Mouse (Mus musculus) midbrain, embryonic 16.5 days (tissue): ENCODE measurements around the gene Plcb4. TPM values are rescaled to one million over a fixed set of nuclear protein-coding genes. Genes with fewer than 3 reads are reported as not detected.

Experiments
- ATAC-seq: fragments of 200-750 bp; cut with Nextera tagmentation; 2 replicates; pipeline ENCODE4 v1.8.0; 2017; ENCODE audit warnings: moderate TSS enrichment
- H3K27ac ChIP-seq: fragments of 300-500 bp; sonication (generic); 2 replicates; pipeline ENCODE4 v1.5.1; 2014; ENCODE audit warnings: mild to moderate bottlenecking, low read length, mixed read lengths
- H3K27me3 ChIP-seq: fragments of 300-500 bp; sonication (generic); 2 replicates; pipeline ENCODE4 v1.6.1; 2014; ENCODE audit warnings: low read depth, low read length, mixed read lengths; ENCODE audit not compliant: control insufficient read depth, insufficient read depth
- H3K36me3 ChIP-seq: fragments of 300-500 bp; sonication (generic); 2 replicates; pipeline ENCODE4 v1.6.1; 2014; ENCODE audit warnings: mild to moderate bottlenecking, low read length, moderate library complexity, mixed read lengths; ENCODE audit not compliant: control insufficient read depth, insufficient read depth
- H3K4me1 ChIP-seq: fragments of 300-500 bp; sonication (generic); 2 replicates; pipeline ENCODE4 v1.6.1; 2014; ENCODE audit warnings: mild to moderate bottlenecking, low read length, mixed read lengths; ENCODE audit not compliant: control insufficient read depth, insufficient read depth
- H3K4me2 ChIP-seq: fragments of 300-500 bp; sonication (generic); 2 replicates; pipeline ENCODE4 v1.6.1; 2014; ENCODE audit warnings: mild to moderate bottlenecking, low read length, mixed read lengths
- H3K4me3 ChIP-seq: fragments of 300-500 bp; sonication (generic); 2 replicates; pipeline ENCODE4 v1.5.1; 2014; ENCODE audit warnings: low read depth, mild to moderate bottlenecking, low read length, moderate library complexity, mixed read lengths
- H3K9ac ChIP-seq: fragments of 300-500 bp; sonication (generic); 2 replicates; pipeline ENCODE4 v1.6.1; 2014; ENCODE audit warnings: low read depth, low read length, mixed read lengths
- H3K9me3 ChIP-seq: fragments of 300-500 bp; sonication (generic); replicated peaks from 2 replicates; pipeline ENCODE4 v1.6.1; 2014; ENCODE audit warnings: mild to moderate bottlenecking, low read length, mixed read lengths; ENCODE audit not compliant: control insufficient read depth, poor library complexity, severe bottlenecking
- WGBS: fragments of 180-500 bp; shearing (Covaris S2); extraction: QIAGEN DNeasy Blood & Tissue Kit; methylation state at CpG from one replicate; pipeline ENCODE4 v1.1.7; 2014; 5-methylcytosine and 5-hydroxymethylcytosine counted together
- polyA plus RNA-seq: library from polyadenylated mRNA; unstranded; fragments of >200 nt; fragmentation: Nextera tagmentation; extraction: Ambion mirVana; gene quantifications from 2 replicates; pipeline ENCODE4 v1.2.1, GENCODE M21; 2015

The Plcb4 gene
- polyA plus RNA-seq, 1 experiment from 2014 or later, result 44.4 TPM

DNA sequence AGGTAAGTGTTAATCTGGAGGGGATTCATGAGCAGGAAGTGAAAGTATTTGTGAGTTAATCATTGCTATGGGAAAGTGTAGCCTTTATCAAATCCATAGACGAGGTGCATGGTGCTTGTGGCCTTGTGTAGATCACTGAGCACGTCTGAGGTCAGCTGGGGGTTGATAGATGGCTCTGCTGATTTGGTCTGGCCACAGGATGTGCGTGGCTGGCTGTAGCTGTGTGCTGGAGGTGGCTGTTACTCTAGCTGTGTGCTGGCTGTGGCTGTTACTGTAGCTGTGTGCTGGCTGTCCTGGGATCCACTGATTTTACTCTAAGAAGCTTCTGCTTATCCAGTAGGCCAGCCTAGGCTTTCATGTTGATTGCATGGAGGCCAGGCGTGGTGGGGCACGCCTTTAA, 91.9 kb downstream of the Plcb4 start:
- no peak for ATAC-seq
- no peaks in the 10 kb centered on the region for H3K9me3 ChIP-seq
- no peak overlapping the region for H3K4me2 ChIP-seq
- H3K36me3 ChIP-seq, result no peaks in the 10 kb centered on the region
- no peak overlapping the region for H3K27ac ChIP-seq
- 83% methylated on average over 5 of the region's 5 CpGs for WGBS
- no peak overlapping the region for H3K9ac ChIP-seq
- H3K4me3 ChIP-seq, result no peak overlapping the region
- peaks cover 3% of the 10 kb centered on the region; the same call in 1 of the 2 replicates for H3K4me1 ChIP-seq
- no peaks in the 10 kb centered on the region for H3K27me3 ChIP-seq

- no peaks in the 10 kb centered on the region for H3K27me3 ChIP-seq
- WGBS, result 94% methylated on average over 5 of the region's 5 CpGs
- no peaks in the 10 kb centered on the region for H3K9me3 ChIP-seq
- no peak for ATAC-seq
- no peaks in the 10 kb centered on the region for H3K36me3 ChIP-seq
- H3K9ac ChIP-seq, result no peak overlapping the region
- no peak overlapping the region for H3K4me3 ChIP-seq
- no peak overlapping the region for H3K27ac ChIP-seq
- H3K4me2 ChIP-seq, result no peak overlapping the region
- peaks cover 5% of the 10 kb centered on the region for H3K4me1 ChIP-seq
Observed at GRCm38 (mm10) chr2:135755792-135756191, 97.0 kb downstream of the Plcb4 start.

GRCm38 (mm10) chr2:135757478-135757877, 98.7 kb downstream of the Plcb4 start:
- H3K4me3 ChIP-seq, result no peak overlapping the region
- H3K27ac ChIP-seq, result no peak overlapping the region
- H3K9ac ChIP-seq, result no peak overlapping the region
- H3K27me3 ChIP-seq, result no peaks in the 10 kb centered on the region
- H3K4me1 ChIP-seq, result peaks cover 3% of the 10 kb centered on the region; the same call in 1 of the 2 replicates
- no peak for ATAC-seq
- H3K4me2 ChIP-seq, result no peak overlapping the region
- no peaks in the 10 kb centered on the region for H3K36me3 ChIP-seq
- no peaks in the 10 kb centered on the region for H3K9me3 ChIP-seq
- WGBS, result 98% methylated on average over 3 of the region's 3 CpGs

GRCm38 (mm10) chr2:135759499-135760095, 100.8 kb downstream of the Plcb4 start:
- Histone ChIP-seq H3K27ac (no peak overlapping the region), H3K4me1 (peaks cover 3% of the 10 kb centered on the region; the same call in 1 of the 2 replicates), H3K27me3 (no peaks in the 10 kb centered on the region), H3K9ac (no peak overlapping the region), H3K4me2 (no peak overlapping the region), H3K4me3 (no peak overlapping the region), H3K9me3 (no peaks in the 10 kb centered on the region), H3K36me3 (no peaks in the 10 kb centered on the region)
- 73% methylated on average over 6 of the region's 6 CpGs for WGBS
- ATAC-seq, result 0 out of 2 replicates have a peak, but pooled peaks have one; percentile 37

- Histone ChIP-seq H3K27me3 (no peaks in the 10 kb centered on the region), H3K4me3 (no peak overlapping the region), H3K9ac (no peak overlapping the region), H3K4me2 (no peak overlapping the region), H3K36me3 (no peaks in the 10 kb centered on the region), H3K9me3 (no peaks in the 10 kb centered on the region), H3K4me1 (peaks cover 3% of the 10 kb centered on the region; the same call in 1 of the 2 replicates), H3K27ac (no peak overlapping the region)
- no peak for ATAC-seq
- WGBS, result 82% methylated on average over 8 of the region's 8 CpGs
Observed at GRCm38 (mm10) chr2:135761226-135761802, 102.5 kb downstream of the Plcb4 start.

- no peak overlapping the region; the same call in 1 of the 2 replicates for H3K4me2 ChIP-seq
- H3K4me3 ChIP-seq, result no peak overlapping the region
- H3K9me3 ChIP-seq, result no peaks in the 10 kb centered on the region
- H3K27me3 ChIP-seq, result no peaks in the 10 kb centered on the region
- WGBS, result 28% methylated on average over 8 of the region's 8 CpGs
- peak; percentile 26 for ATAC-seq
- H3K4me1 ChIP-seq, result peaks cover 6% of the 10 kb centered on the region
- H3K36me3 ChIP-seq, result no peaks in the 10 kb centered on the region
- no peak overlapping the region for H3K9ac ChIP-seq
- peak overlapping the region; percentile 19; the same call in 1 of the 2 replicates for H3K27ac ChIP-seq
Observed at GRCm38 (mm10) chr2:135764706-135765105, 105.9 kb downstream of the Plcb4 start.

GRCm38 (mm10) chr2:135766471-135767063, 107.8 kb downstream of the Plcb4 start:
- H3K27ac ChIP-seq, result no peak overlapping the region
- peaks cover 5% of the 10 kb centered on the region; the same call in 1 of the 2 replicates for H3K4me1 ChIP-seq
- H3K4me2 ChIP-seq, result no peak overlapping the region
- H3K27me3 ChIP-seq, result no peaks in the 10 kb centered on the region
- H3K9me3 ChIP-seq, result no peaks in the 10 kb centered on the region
- no peak overlapping the region for H3K9ac ChIP-seq
- no peak overlapping the region for H3K4me3 ChIP-seq
- ATAC-seq, result peak; percentile 41; the same call in 1 of the 2 replicates
- WGBS, result 91% methylated on average over 6 of the region's 6 CpGs
- no peaks in the 10 kb centered on the region for H3K36me3 ChIP-seq

- Histone ChIP-seq H3K36me3 (no peaks in the 10 kb centered on the region), H3K4me1 (peaks cover 5% of the 10 kb centered on the region; the same call in 1 of the 2 replicates), H3K9ac (no peak overlapping the region), H3K4me3 (no peak overlapping the region), H3K9me3 (no peaks in the 10 kb centered on the region), H3K27ac (no peak overlapping the region), H3K4me2 (no peak overlapping the region), H3K27me3 (no peaks in the 10 kb centered on the region)
- ATAC-seq, result no peak
- 83% methylated on average over 5 of the region's 5 CpGs for WGBS
Observed at GRCm38 (mm10) chr2:135767535-135767934, 108.7 kb downstream of the Plcb4 start.

GRCm38 (mm10) chr2:135769701-135770100, 110.9 kb downstream of the Plcb4 start:
- H3K9me3 ChIP-seq, result no peaks in the 10 kb centered on the region
- ATAC-seq, result no peak
- H3K4me1 ChIP-seq, result peaks cover 8% of the 10 kb centered on the region; the same call in 1 of the 2 replicates
- H3K4me2 ChIP-seq, result no peak overlapping the region
- no peak overlapping the region for H3K27ac ChIP-seq
- H3K27me3 ChIP-seq, result no peaks in the 10 kb centered on the region
- WGBS, result 93% methylated on average over 8 of the region's 8 CpGs
- no peak overlapping the region for H3K9ac ChIP-seq
- H3K36me3 ChIP-seq, result no peaks in the 10 kb centered on the region
- H3K4me3 ChIP-seq, result no peak overlapping the region
